Mouse (Mus musculus): ENCODE results near the gene Fxyd7. TPM values are rescaled to one million over a fixed set of nuclear protein-coding genes. Genes with fewer than 3 reads are reported as not detected.
A peak's percentile ranks its signal among the peaks of the same experiment; 100 is the strongest.

Fxyd7 gene
- not detected in 2 replicates for polyA plus RNA-seq (2012; ENCODE audit: insufficient read depth, insufficient read length, low replicate concordance, missing spikeins)

DNA sequence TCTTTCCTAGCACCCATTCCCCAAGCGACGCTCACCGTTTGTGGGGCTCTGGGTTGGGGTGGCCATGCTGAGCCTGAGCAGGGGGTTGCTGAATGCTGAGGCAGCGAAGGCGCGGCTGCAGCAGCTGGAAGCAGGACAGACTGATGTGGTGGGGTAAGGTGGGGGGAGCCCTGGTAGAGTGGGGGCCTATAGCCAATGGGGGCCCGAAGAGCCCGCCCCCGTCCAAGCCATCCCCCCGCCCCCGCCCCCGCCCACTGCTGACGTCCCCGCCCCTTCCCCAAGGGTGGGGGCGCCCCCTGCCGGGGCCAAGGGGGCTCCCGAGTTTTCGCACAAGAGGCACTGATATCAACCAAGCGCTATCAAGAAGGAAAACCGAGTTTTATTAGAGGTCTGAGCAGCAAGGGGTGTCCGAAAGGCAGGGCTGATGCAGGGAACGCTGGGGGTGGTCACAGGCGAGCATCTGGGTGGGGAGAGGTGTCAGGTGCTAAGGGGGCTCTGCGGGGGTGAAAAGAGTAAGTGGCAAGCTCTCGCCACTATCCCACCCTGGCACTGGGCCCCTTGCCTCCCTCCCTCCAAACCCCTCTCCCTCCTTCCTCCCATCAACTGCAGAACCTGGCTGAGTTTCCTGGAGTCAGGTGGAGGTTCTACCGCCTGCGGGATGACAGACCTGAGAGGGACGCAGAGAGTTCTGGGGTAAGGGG lies at the start of gene Fxyd7:
Gene Fxyd7, minus strand, starts transcription at position 147 of the 701 bp plus-strand sequence.
- peaks cover 37% of the 10 kb centered on the region for H3K4me1 ChIP-seq (ENCODE audit: control insufficient read depth, insufficient read depth, low read length)
- H3K4me3 ChIP-seq (ENCODE audit: insufficient read depth, low read depth, low read length), result peak within 1 kb of the TSS; percentile 33
- H3K27ac ChIP-seq (ENCODE audit: insufficient read depth, low read depth, low read length), result no peak within 1 kb of the TSS
- TF ChIP-seq POLR2A (IDR thresholded peaks at IDR 0.05; ENCODE audit: insufficient read depth, low read depth, low read length), result no peak
- no peak for TF ChIP-seq CTCF (IDR thresholded peaks at IDR 0.05; ENCODE audit: insufficient read depth, low read depth, low read length)
- WGBS, result 5% methylated on average over 27 of the region's 28 CpGs

- H3K4me3 ChIP-seq (ENCODE audit: insufficient read depth, low read depth, low read length), result no peak overlapping the region
- 72% methylated on average over 14 of the region's 14 CpGs for WGBS
- TF ChIP-seq POLR2A (IDR thresholded peaks at IDR 0.05; ENCODE audit: insufficient read depth, low read depth, low read length) (no peak), CTCF (IDR thresholded peaks at IDR 0.05; ENCODE audit: insufficient read depth, low read depth, low read length) (no peak)
- H3K27ac ChIP-seq (ENCODE audit: insufficient read depth, low read depth, low read length), result no peak overlapping the region
- H3K4me1 ChIP-seq (ENCODE audit: control insufficient read depth, insufficient read depth, low read length), result peaks cover 9% of the 10 kb centered on the region; the same call in 1 of the 2 replicates
Measured at GRCm38 (mm10) chr7:31100786-31101185, 49.5 kb upstream of the Fxyd7 start.

DNA sequence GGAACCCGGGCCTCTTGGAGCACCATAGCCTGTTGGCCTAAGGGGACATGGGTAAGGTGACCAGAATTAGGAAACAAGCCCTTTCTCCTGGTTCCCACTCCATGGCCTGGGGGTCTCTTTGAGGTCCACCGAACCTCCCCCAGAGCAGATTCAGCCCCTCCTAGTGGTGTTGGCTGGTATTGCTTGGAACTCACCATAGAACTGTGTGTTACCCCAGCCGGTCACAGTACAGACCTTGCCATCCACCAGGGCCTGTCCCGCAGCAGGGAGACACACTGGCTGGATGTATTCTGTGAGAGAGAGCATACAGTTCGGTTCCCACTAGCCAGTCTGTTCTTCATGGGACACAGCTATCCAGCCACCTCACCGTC lies 48.3 kb upstream of the Fxyd7 start:
- TF ChIP-seq CTCF (IDR thresholded peaks at IDR 0.05; ENCODE audit: insufficient read depth, low read depth, low read length), result peak; percentile 11; the same call in 1 of the 2 replicates
- TF ChIP-seq POLR2A (IDR thresholded peaks at IDR 0.05; ENCODE audit: insufficient read depth, low read depth, low read length), result no peak
- H3K27ac ChIP-seq (ENCODE audit: insufficient read depth, low read depth, low read length), result no peak overlapping the region
- WGBS, result 89% methylated on average over 6 of the region's 6 CpGs
- no peak overlapping the region for H3K4me3 ChIP-seq (ENCODE audit: insufficient read depth, low read depth, low read length)
- H3K4me1 ChIP-seq (ENCODE audit: control insufficient read depth, insufficient read depth, low read length), result peaks cover 11% of the 10 kb centered on the region

GRCm38 (mm10) chr7:31098697-31099611 lies 47.7 kb upstream of the Fxyd7 start:
- WGBS, result 77% methylated on average over 22 of the region's 22 CpGs
- Histone ChIP-seq H3K4me3 (ENCODE audit: insufficient read depth, low read depth, low read length) (no peak overlapping the region), H3K4me1 (ENCODE audit: control insufficient read depth, insufficient read depth, low read length) (peaks cover 18% of the 10 kb centered on the region), H3K27ac (ENCODE audit: insufficient read depth, low read depth, low read length) (no peak overlapping the region)
- TF ChIP-seq POLR2A (IDR thresholded peaks at IDR 0.05; ENCODE audit: insufficient read depth, low read depth, low read length) (no peak), CTCF (IDR thresholded peaks at IDR 0.05; ENCODE audit: insufficient read depth, low read depth, low read length) (no peak)

GRCm38 (mm10) chr7:31097583-31098248 lies 46.4 kb upstream of the Fxyd7 start:
- 42% methylated on average over 20 of the region's 20 CpGs for WGBS
- Histone ChIP-seq H3K4me3 (ENCODE audit: insufficient read depth, low read depth, low read length) (no peak overlapping the region), H3K4me1 (ENCODE audit: control insufficient read depth, insufficient read depth, low read length) (peaks cover 25% of the 10 kb centered on the region)

DNA sequence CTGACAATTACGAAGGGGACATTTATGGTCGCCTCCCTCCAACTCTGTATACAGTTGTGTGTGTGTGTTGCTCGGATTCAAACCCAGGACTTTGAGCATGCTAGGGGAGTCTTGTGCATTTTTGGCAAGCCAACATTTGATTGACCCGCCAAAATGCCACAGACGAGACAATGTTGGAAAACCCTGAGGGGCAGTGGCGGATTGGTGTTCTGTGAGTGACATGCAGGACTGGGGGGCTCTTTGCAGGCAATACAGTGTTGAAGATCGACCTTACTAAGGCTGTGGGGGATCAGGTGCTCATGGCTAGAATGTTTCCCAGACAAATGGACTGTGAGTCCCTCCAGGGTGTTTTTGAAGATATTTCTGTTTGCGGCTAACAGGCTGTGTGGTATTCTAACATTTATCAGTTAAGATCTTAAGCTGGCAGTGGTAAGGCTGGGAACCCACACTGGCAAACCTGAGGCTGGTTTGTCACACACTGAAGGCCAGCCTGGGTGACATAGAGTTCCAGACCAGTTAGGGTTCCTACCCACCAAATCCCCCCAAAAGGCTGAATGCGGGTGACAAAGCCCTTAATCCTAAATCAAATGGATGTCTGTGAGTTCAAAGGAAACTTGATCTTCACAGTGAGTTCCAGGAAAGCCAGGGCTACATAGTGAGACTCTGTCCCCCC lies 45.8 kb upstream of the Fxyd7 start:
- Histone ChIP-seq H3K27ac (ENCODE audit: insufficient read depth, low read depth, low read length) (no peak overlapping the region), H3K4me3 (ENCODE audit: insufficient read depth, low read depth, low read length) (no peak overlapping the region), H3K4me1 (ENCODE audit: control insufficient read depth, insufficient read depth, low read length) (peaks cover 27% of the 10 kb centered on the region)
- WGBS, result 82% methylated on average over 9 of the region's 9 CpGs
- TF ChIP-seq POLR2A (IDR thresholded peaks at IDR 0.05; ENCODE audit: insufficient read depth, low read depth, low read length), result no peak
- no peak for TF ChIP-seq CTCF (IDR thresholded peaks at IDR 0.05; ENCODE audit: insufficient read depth, low read depth, low read length)

More at GRCm38 (mm10) chr7:31097583-31098248, 46.4 kb upstream of the Fxyd7 start:
- TF ChIP-seq POLR2A (IDR thresholded peaks at IDR 0.05; ENCODE audit: insufficient read depth, low read depth, low read length) (no peak), CTCF (IDR thresholded peaks at IDR 0.05; ENCODE audit: insufficient read depth, low read depth, low read length) (peak; percentile 93)
- no peak overlapping the region for H3K27ac ChIP-seq (ENCODE audit: insufficient read depth, low read depth, low read length)

- Histone ChIP-seq H3K27ac (ENCODE audit: insufficient read depth, low read depth, low read length) (no peak overlapping the region), H3K4me3 (ENCODE audit: insufficient read depth, low read depth, low read length) (no peak overlapping the region), H3K4me1 (ENCODE audit: control insufficient read depth, insufficient read depth, low read length) (peaks cover 27% of the 10 kb centered on the region)
- 34% methylated on average over 12 of the region's 12 CpGs for WGBS
- TF ChIP-seq POLR2A (IDR thresholded peaks at IDR 0.05; ENCODE audit: insufficient read depth, low read depth, low read length) (no peak), CTCF (IDR thresholded peaks at IDR 0.05; ENCODE audit: insufficient read depth, low read depth, low read length) (no peak)
Measured at GRCm38 (mm10) chr7:31094774-31095501, 43.7 kb upstream of the Fxyd7 start.

GRCm38 (mm10) chr7:31089721-31090120 lies 38.5 kb upstream of the Fxyd7 start:
- TF ChIP-seq POLR2A (IDR thresholded peaks at IDR 0.05; ENCODE audit: insufficient read depth, low read depth, low read length), result no peak
- TF ChIP-seq CTCF (IDR thresholded peaks at IDR 0.05; ENCODE audit: insufficient read depth, low read depth, low read length), result no peak
- 98% methylated on average over 2 of the region's 2 CpGs for WGBS
- H3K4me1 ChIP-seq (ENCODE audit: control insufficient read depth, insufficient read depth, low read length), result peaks cover 32% of the 10 kb centered on the region
- no peak overlapping the region for H3K27ac ChIP-seq (ENCODE audit: insufficient read depth, low read depth, low read length)
- H3K4me3 ChIP-seq (ENCODE audit: insufficient read depth, low read depth, low read length), result no peak overlapping the region
